Mouse (Mus musculus) bone marrow, adult 2 months (tissue): ENCODE data around the gene Fhdc1.

ENCODE experiments used
- CTCF ChIP-seq: fragments of 200-500 bp; IDR thresholded peaks from 2 replicates; pipeline ENCODE4 v1.5.1; 2011; ENCODE audit warnings: low read length, control low read depth; ENCODE audit not compliant: control insufficient read depth, insufficient read depth
- POLR2A ChIP-seq: fragments of 200-500 bp; IDR thresholded peaks from 2 replicates; pipeline ENCODE4 v1.6.1; 2011; ENCODE audit warnings: low read depth, mild to moderate bottlenecking, control low read depth, low read length, borderline replicate concordance; ENCODE audit not compliant: control insufficient read depth

- no peak for TF ChIP-seq POLR2A
- no peak for TF ChIP-seq CTCF
These were observed 70.8 kb downstream of the Fhdc1 start for GRCm38 (mm10) chr3:84409474-84409862.
